Mouse (Mus musculus) G1E (cell line): Measurements from ENCODE around the gene Scg3. TPM values are rescaled to one million over a fixed set of nuclear protein-coding genes. Genes with fewer than 3 reads are reported as not detected.
A peak's percentile ranks its signal among the peaks of the same experiment; 100 is the strongest.
"Not testable (repeated sequence)": the region's sequence is repeated elsewhere in the genome, so short reads cannot be mapped to it uniquely, and the experiment has no call there.

Experiments
- ATAC-seq: 2 replicates; pipeline ENCODE4 v1.8.0; 2016; ENCODE audit warnings: mild to moderate bottlenecking; ENCODE audit not compliant: insufficient number of reproducible peaks, poor library complexity, low FRiP score, severe bottlenecking; ENCODE audit errors: extremely low read depth
- DNase-seq: peaks from one replicate; pipeline ENCODE4 v3.0.0; 2012; ENCODE audit warnings: low spot score
- H3K27me3 ChIP-seq: 2 replicates; pipeline ENCODE4 v1.6.1; 2012; ENCODE audit warnings: mild to moderate bottlenecking, low read length, inconsistent platforms; ENCODE audit not compliant: insufficient read depth
- H3K36me3 ChIP-seq: replicated peaks from 2 replicates; pipeline ENCODE3; 2012; ENCODE audit warnings: mild to moderate bottlenecking, inconsistent platforms
- H3K4me1 ChIP-seq: 2 replicates; pipeline ENCODE4 v1.6.1; 2012; ENCODE audit warnings: low read depth, low read length, inconsistent platforms, mixed read lengths; ENCODE audit not compliant: insufficient read depth
- H3K4me3 ChIP-seq: 2 replicates; pipeline ENCODE4 v1.5.1; 2012; ENCODE audit warnings: low read depth, mild to moderate bottlenecking, inconsistent platforms, low read length, moderate library complexity, mixed read lengths
- H3K9me3 ChIP-seq: replicated peaks from 2 replicates; pipeline ENCODE4 v1.6.1; 2012; ENCODE audit warnings: inconsistent platforms
- CTCF ChIP-seq: IDR thresholded peaks from 2 replicates; pipeline ENCODE4 v1.5.1; 2012; ENCODE audit warnings: low read depth, low read length, inconsistent platforms, mixed read lengths
- GATA1 ChIP-seq: IDR thresholded peaks from 2 replicates; pipeline ENCODE4 v1.6.1; 2012; ENCODE audit warnings: borderline replicate concordance, low read length, inconsistent platforms, mixed read lengths
- GATA2 ChIP-seq: IDR thresholded peaks from 2 replicates; pipeline ENCODE4 v1.6.1; 2012; ENCODE audit warnings: low read depth, low read length, inconsistent platforms, borderline replicate concordance
- POLR2AphosphoS5 ChIP-seq: IDR thresholded peaks from 2 replicates; pipeline ENCODE4 v1.6.1; 2012; ENCODE audit warnings: low read depth, low read length, inconsistent platforms; ENCODE audit not compliant: insufficient replicate concordance
- TAL1 ChIP-seq: conservative IDR thresholded peaks from 2 replicates; pipeline ENCODE4 v1.6.1; 2012; ENCODE audit warnings: low read depth, low read length, inconsistent platforms, mixed read lengths
- polyA plus RNA-seq: library from polyadenylated mRNA; stranded (reverse); fragments of >175 nt; gene quantifications from 2 replicates; pipeline ENCODE4 v1.2.3, GENCODE M21; 2012
- total RNA-seq, 2 experiments: library from RNA; stranded (forward) in 1 of 2; stranded (reverse) in 1 of 2; fragments of 200-1000 nt in 1 of 2; fragments of >200 nt in 1 of 2; fragmentation: Nextera tagmentation in 1 of 2; gene quantifications; 2 replicates each; pipeline ENCODE4 v1.2.3; 2014 to 2017

The Scg3 gene
- total and polyA plus RNA-seq, 3 experiments: 0.16 TPM; not detected in 2

DNA sequence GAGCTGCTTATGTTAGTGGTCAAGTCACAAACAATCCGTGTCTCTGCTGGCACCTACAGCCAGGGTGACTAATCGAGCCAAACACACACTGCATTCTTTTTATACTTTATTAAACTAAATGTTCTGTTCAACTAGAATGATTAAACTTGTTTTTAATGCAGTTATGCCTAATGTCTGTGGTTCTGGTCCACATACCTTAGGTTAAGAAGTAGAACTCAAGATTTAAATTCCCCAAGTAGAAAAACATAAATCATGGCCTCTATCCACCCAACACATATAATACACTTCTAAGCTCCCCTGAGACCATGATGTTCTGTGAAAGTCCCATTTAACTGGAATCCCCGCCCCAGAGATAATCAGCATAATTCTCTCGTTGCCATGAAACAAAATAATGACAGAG is 4.2 kb downstream of the Scg3 start:
- H3K4me1 ChIP-seq: no peaks in the 10 kb centered on the region
- H3K9me3 ChIP-seq: no peaks in the 10 kb centered on the region
- H3K4me3 ChIP-seq: no peak overlapping the region
- ATAC-seq: no peak
- DNase-seq: no peak
- no peaks in the 10 kb centered on the region for H3K36me3 ChIP-seq
- H3K27me3 ChIP-seq: peaks cover 4% of the 10 kb centered on the region; the same call in 1 of the 2 replicates
- TF ChIP-seq GATA2: no peak
- TF ChIP-seq POLR2AphosphoS5: no peak
- no peak for TF ChIP-seq GATA1
- no peak for TF ChIP-seq CTCF
- no peak for TF ChIP-seq TAL1

DNA sequence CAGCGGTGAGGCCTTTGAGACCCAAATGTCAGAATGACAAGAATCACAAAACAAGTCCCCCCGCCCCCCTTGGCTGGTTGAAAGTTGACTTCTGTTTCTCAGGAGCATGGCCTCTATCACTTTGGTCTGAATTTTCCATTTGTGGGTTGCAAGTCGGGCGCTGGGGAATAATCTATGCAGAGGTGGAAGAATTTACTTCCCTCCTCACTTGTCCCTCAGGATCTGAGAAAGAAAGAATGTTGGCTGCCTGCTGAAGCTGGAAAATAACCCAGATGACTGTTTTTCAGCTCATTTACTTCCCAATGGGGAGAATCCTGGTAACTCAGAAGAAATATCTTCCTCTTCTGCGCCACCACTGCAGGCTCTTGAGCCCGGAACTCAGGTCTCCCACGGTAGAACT is 5.5 kb downstream of the Scg3 start:
- DNase-seq (no peak), ATAC-seq (no peak)
- Histone ChIP-seq H3K4me3 (no peak overlapping the region), H3K4me1 (no peaks in the 10 kb centered on the region), H3K27me3 (peaks cover 4% of the 10 kb centered on the region; the same call in 1 of the 2 replicates), H3K36me3 (no peaks in the 10 kb centered on the region), H3K9me3 (no peaks in the 10 kb centered on the region)
- TF ChIP-seq POLR2AphosphoS5 (no peak), TAL1 (no peak), GATA2 (no peak), CTCF (no peak), GATA1 (no peak)

DNA sequence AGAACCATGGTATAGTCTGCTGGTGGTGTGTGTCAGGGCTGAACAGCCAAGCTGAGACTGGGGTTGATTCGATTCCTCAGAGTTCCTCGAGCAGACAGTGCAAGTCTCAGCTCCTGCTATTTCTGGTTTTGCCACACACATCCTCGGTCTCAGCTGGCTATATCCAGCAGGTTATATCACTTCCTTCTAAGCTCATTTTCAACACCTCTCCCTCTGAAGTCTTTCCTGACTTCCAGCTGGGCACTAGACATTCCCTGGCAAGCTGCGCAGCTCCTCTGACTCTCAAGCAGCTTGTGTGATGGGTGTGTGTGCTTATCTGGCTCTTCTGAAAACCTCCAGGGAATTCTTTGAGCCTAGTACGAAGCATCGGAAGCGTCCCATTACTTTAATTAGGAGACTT is 7.6 kb downstream of the Scg3 start:
- DNase-seq (no peak), ATAC-seq (no peak)
- Histone ChIP-seq H3K4me3 (no peak overlapping the region), H3K36me3 (no peaks in the 10 kb centered on the region), H3K9me3 (no peaks in the 10 kb centered on the region), H3K27me3 (peaks cover 4% of the 10 kb centered on the region; the same call in 1 of the 2 replicates), H3K4me1 (no peaks in the 10 kb centered on the region)
- TF ChIP-seq GATA1: no peak
- TF ChIP-seq TAL1: no peak
- no peak for TF ChIP-seq GATA2
- TF ChIP-seq POLR2AphosphoS5: no peak
- no peak for TF ChIP-seq CTCF

DNA sequence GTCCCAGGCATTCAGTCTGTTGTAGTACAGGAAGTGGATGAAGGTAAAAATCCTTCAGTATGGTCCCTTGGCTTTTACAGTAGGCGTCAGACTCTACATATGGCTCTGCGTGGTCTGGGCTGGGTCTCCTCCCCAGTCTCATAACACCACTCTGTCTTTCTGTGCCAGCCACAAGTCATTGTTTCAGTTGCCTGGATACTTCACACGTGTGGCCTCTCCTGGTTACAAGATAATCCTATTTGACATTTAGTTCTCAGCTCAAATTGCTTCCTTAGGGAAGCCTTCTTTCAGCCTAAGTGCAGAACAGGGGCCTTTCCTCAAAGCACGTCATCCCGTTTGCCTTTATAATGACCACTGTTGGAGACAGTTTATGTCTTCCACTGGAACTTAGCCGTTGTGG is 11.1 kb downstream of the Scg3 start:
- H3K27me3 ChIP-seq: no peaks in the 10 kb centered on the region
- ATAC-seq (no peak), DNase-seq (no peak)
- H3K4me1 ChIP-seq: no peaks in the 10 kb centered on the region
- TF ChIP-seq CTCF: no peak
- TF ChIP-seq GATA1: no peak
- no peak for TF ChIP-seq POLR2AphosphoS5
- no peak for TF ChIP-seq GATA2
- TF ChIP-seq TAL1: no peak
- no peaks in the 10 kb centered on the region for H3K9me3 ChIP-seq
- no peaks in the 10 kb centered on the region for H3K36me3 ChIP-seq
- H3K4me3 ChIP-seq: no peak overlapping the region

DNA sequence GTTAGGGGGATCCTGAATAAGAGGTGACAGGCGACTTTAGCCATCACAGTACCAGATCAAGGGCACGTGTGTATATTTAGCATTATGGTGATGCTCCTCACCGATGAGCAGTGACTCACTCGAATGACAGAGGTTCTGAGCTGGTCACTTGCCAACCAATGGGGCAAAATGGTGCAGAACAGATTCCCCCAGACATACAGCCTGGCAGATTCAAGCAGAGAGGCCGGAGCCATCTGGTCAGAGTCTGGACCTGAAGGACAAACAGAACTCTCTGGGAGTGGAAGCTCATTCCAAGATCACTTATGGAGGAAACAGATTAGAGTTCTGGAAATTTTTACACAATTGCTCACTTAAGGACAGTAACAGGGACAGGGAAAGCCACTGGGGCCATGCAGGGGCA is 17.2 kb downstream of the Scg3 start:
- Histone ChIP-seq H3K9me3 (no peaks in the 10 kb centered on the region), H3K36me3 (no peaks in the 10 kb centered on the region), H3K4me3 (no peak overlapping the region), H3K27me3 (no peaks in the 10 kb centered on the region), H3K4me1 (no peaks in the 10 kb centered on the region)
- no peak for TF ChIP-seq POLR2AphosphoS5
- no peak for TF ChIP-seq CTCF
- TF ChIP-seq GATA1: no peak
- TF ChIP-seq GATA2: no peak
- no peak for TF ChIP-seq TAL1
- no peak for ATAC-seq
- DNase-seq: no peak

DNA sequence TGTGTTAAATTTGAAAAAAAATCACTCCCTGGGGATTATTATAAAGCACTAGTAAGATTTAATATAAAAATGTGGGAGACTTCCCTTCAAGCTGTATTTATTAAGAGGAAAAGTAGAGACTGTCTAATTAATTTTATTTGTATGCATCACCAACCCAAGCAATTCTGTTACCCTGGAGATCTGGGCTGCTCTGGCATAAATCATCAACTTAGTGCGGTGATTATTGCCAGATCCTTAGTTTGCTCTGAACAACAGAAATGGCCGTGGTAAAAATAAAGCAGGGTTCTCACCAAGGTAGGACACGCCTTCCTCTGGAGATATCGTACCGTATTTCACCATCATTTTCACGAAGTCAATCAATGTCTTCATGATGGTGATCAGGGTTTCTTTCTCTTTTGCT is 18.5 kb downstream of the Scg3 start:
- ATAC-seq: no peak
- TF ChIP-seq CTCF (no peak), GATA2 (no peak), GATA1 (no peak), TAL1 (no peak), POLR2AphosphoS5 (no peak)

DNA sequence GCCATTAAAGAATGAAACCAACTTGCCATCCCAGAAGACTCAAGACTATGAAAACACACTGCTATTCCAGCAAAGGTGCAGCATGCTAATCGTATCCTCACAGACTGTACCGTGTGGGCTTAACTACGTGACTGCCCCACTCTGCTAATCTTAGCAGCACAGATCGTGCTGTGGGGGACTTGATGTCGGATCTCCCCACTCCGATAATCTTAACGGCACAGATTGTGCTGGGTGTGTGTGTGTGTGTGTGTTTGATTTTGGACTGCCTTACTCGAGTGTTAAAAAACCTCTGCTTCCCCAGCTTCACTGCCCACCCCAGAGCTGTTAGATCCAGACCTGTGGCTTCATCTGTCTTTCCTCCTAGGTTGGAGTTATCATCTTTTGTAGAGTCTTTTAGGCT is 22.9 kb downstream of the Scg3 start:
- TF ChIP-seq CTCF (no peak), GATA2 (no peak), POLR2AphosphoS5 (no peak), TAL1 (peak; percentile 74)
- Histone ChIP-seq H3K27me3 (no peaks in the 10 kb centered on the region), H3K9me3 (no peaks in the 10 kb centered on the region), H3K36me3 (no peaks in the 10 kb centered on the region), H3K4me1 (peaks cover 5% of the 10 kb centered on the region; the same call in 1 of the 2 replicates), H3K4me3 (no peak overlapping the region)
- ATAC-seq (peak; percentile 76), DNase-seq (no peak)

More for the DNA sequence above, 18.5 kb downstream of the Scg3 start:
- Histone ChIP-seq H3K4me3 (no peak overlapping the region), H3K36me3 (no peaks in the 10 kb centered on the region), H3K9me3 (no peaks in the 10 kb centered on the region), H3K27me3 (no peaks in the 10 kb centered on the region), H3K4me1 (peaks cover 5% of the 10 kb centered on the region; the same call in 1 of the 2 replicates)
- no peak for DNase-seq

DNA sequence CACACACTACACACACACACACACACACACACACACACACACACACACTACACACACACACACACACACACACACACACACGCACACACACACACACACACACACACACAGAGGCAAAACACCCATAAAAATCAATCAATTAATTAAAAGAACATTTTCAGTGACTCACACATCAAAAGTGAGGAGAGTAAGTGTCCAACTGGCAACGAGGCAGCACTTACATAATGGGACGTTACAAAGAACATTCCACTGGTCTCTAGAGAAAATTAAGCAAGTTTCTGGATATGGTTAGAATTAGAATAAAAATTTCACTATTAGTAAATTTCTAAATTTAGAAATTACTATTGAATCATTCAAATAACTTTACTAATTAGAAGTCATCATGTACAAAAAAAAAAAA is 27.4 kb downstream of the Scg3 start:
- not testable (repeated sequence) for DNase-seq, H3K27me3 ChIP-seq, H3K36me3 ChIP-seq, H3K4me3 ChIP-seq, ATAC-seq, H3K9me3 ChIP-seq
- peaks cover 15% of the 10 kb centered on the region for H3K4me1 ChIP-seq
